Mouse (Mus musculus) heart, adult 2 months (tissue): ENCODE measurements around the gene Trpc3. TPM values are rescaled to one million over a fixed set of nuclear protein-coding genes. Genes with fewer than 3 reads are reported as not detected.

Source experiments
- DNase-seq, 2 experiments: peaks; one replicate each; pipeline ENCODE4 v3.0.0; 2021
- H3K27ac ChIP-seq: fragments of 200-600 bp; 2 replicates; pipeline ENCODE4 v1.8.1; 2022
- H3K27me3 ChIP-seq: fragments of 200-500 bp; 2 replicates; pipeline ENCODE4 v1.6.1; 2012; ENCODE audit warnings: mild to moderate bottlenecking, low read length, inconsistent platforms, mixed read lengths; ENCODE audit not compliant: control insufficient read depth, insufficient read depth
- H3K36me3 ChIP-seq: fragments of 200-500 bp; 2 replicates; pipeline ENCODE4 v1.6.1; 2012; ENCODE audit warnings: low read length, inconsistent platforms; ENCODE audit not compliant: control insufficient read depth, insufficient read depth
- H3K4me1 ChIP-seq: fragments of 200-500 bp; 2 replicates; pipeline ENCODE4 v1.6.1; 2011; ENCODE audit warnings: low read length; ENCODE audit not compliant: control insufficient read depth, insufficient read depth
- H3K4me3 ChIP-seq: fragments of 200-600 bp; 2 replicates; pipeline ENCODE4 v1.8.1; 2022
- H3K79me2 ChIP-seq: fragments of 200-500 bp; replicated peaks from 2 replicates; pipeline ENCODE4 v1.6.1; 2012; ENCODE audit warnings: mild to moderate bottlenecking, inconsistent platforms, low read length, moderate library complexity, mixed read lengths; ENCODE audit not compliant: control insufficient read depth, insufficient read depth
- H3K9ac ChIP-seq: fragments of 200-500 bp; 2 replicates; pipeline ENCODE4 v1.6.1; 2012; ENCODE audit warnings: low read depth, mild to moderate bottlenecking, control low read depth, inconsistent platforms, low read length, mixed read lengths
- CTCF ChIP-seq: fragments of 200-600 bp; IDR thresholded peaks from 2 replicates; pipeline ENCODE4 v1.8.1; 2022; ENCODE audit warnings: antibody characterized with exemption, mild to moderate bottlenecking, moderate library complexity
- EP300 ChIP-seq: fragments of 200-500 bp; IDR thresholded peaks from 2 replicates; pipeline ENCODE4 v1.6.1; 2011; ENCODE audit warnings: low read depth, low read length, control low read depth; ENCODE audit not compliant: insufficient read depth
- POLR2A ChIP-seq: fragments of 200-500 bp; IDR thresholded peaks from 2 replicates; pipeline ENCODE4 v1.6.1; 2011; ENCODE audit warnings: mild to moderate bottlenecking, low read depth, low read length, control low read depth; ENCODE audit not compliant: insufficient read depth
- WGBS: fragments of 180-500 bp; shearing (Covaris S2); methylation state at CpG from one replicate; pipeline ENCODE4 v1.1.7; 2018; 5-methylcytosine and 5-hydroxymethylcytosine counted together
- intact Hi-C: fragments of 180-260 bp; cut with DNase I; formaldehyde crosslinking; loops from one replicate; pipeline ENCODE4 v1.15.1; 2025
- polyA plus RNA-seq: library from polyadenylated mRNA; depleted of rRNA; stranded (reverse); fragments of >200 nt; gene quantifications from 2 replicates; pipeline ENCODE4 v1.2.3, GENCODE M21; 2012
- total RNA-seq, 2 experiments: library from RNA; stranded (reverse); gene quantifications; 2 replicates each; pipeline ENCODE4 v1.2.3; 2021

The Trpc3 gene
- total and polyA plus RNA-seq, 3 experiments = 5.1 to 7.5 (median 5.9) TPM

DNA sequence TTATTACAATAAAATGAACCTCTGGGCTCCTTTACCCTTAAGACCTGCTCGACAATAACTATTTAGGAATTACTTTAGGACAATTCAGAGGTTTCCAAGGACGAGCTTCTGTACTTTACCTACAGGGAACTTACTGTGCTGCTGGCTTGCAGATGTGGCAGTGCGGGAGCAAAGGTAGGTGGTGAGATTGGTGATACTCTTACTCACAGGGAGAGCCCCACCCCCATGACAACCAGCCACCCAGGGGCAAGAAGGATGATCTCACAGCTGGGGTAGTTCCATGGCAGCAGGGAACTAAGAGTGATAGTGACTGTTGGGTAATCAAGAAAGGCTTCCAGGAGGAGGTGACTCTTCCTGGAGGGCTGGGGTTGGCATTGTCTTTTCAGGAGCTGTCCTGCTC lies 46.6 kb downstream of the Trpc3 start:
- Histone ChIP-seq H3K79me2 (no peaks in the 10 kb centered on the region), H3K4me3 (no peak overlapping the region), H3K4me1 (no peaks in the 10 kb centered on the region), H3K27me3 (no peaks in the 10 kb centered on the region), H3K27ac (no peak overlapping the region), H3K9ac (no peak overlapping the region), H3K36me3 (no peaks in the 10 kb centered on the region)
- TF ChIP-seq CTCF = no peak
- 84% methylated on average over 3 of the region's 3 CpGs for WGBS
- DNase-seq = no peak
- intact Hi-C loops = no loop called here

DNA sequence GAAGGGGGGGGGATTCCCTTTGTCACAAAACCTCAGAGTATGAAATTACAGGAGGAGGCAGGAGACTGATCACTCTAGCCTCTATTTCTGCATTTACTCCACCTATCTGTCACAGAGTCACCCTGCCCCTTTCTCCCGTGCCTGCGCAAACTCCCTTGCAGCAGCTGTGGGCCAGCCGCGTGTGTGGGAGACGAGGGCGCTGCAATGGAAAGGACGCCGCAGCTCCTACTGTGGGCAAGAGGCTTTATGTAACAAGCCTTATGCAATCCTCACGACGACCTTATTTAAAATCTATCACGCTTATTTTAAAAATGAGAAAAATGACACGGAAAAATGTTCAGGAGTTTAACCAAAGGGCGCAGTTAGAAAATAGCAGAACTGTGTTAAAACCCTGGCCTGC lies 47.2 kb downstream of the Trpc3 start:
- H3K4me1 ChIP-seq = no peaks in the 10 kb centered on the region
- H3K27ac ChIP-seq = no peak overlapping the region
- DNase-seq = no peak
- no peak overlapping the region for H3K9ac ChIP-seq
- intact Hi-C loops = no loop called here
- no peak overlapping the region for H3K4me3 ChIP-seq
- H3K36me3 ChIP-seq = no peaks in the 10 kb centered on the region
- H3K79me2 ChIP-seq = no peaks in the 10 kb centered on the region
- WGBS = 83% methylated on average over 13 of the region's 13 CpGs
- no peaks in the 10 kb centered on the region for H3K27me3 ChIP-seq
- TF ChIP-seq CTCF = no peak

DNA sequence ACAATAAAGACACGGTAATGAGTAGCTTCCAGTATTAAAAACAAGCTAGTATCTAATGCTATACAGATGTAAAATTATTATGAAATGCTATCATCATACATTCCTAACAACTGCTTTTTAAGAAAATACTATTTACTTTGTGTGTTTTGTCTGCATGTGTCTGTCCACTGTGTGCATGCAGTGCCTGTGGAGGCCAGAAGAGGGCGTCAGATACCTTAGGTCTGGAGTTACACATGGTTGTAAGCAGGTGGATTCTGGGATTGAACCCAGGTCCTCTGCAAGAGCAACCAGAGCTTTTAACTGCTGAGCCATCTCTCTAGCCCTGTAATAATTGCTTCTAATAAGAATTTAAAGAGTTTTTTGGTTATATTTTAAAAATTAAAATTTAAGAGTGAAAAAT lies 49.2 kb downstream of the Trpc3 start:
- DNase-seq = no peak
- WGBS = 60% methylated on average over 2 of the region's 2 CpGs
- TF ChIP-seq EP300 (no peak), CTCF (peak; percentile 48)
- no peaks in the 10 kb centered on the region for H3K4me1 ChIP-seq
- no peaks in the 10 kb centered on the region for H3K36me3 ChIP-seq
- H3K4me3 ChIP-seq = no peak overlapping the region
- no peak overlapping the region for H3K27ac ChIP-seq
- H3K9ac ChIP-seq = no peak overlapping the region
- H3K79me2 ChIP-seq = no peaks in the 10 kb centered on the region
- intact Hi-C loops = no loop called here
- no peaks in the 10 kb centered on the region for H3K27me3 ChIP-seq

DNA sequence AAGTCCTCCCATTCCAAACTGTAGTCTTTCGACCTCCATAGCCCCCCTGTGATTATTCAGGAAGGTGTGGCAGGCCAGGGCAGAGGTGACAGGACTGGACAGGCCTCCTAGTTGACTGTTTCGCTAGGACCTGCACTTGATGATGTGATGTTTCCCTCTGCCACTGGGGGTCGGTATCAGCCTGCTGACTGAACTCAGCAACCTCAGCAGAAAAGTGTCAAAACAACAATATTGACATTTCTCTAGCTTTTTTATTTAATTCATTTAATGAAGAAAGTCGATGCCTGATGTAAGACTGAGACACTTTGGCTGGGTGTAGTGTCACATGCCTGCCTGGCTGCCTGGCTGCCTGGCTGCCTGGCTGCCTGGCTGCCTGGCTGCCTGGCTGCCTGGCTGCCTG lies 54.5 kb downstream of the Trpc3 start:
- intact Hi-C loops = loop anchor here (5.0 kb wide), 1 partner anchor 567 kb away; no protein-coding TSS in a partner anchor
- H3K4me1 ChIP-seq = no peaks in the 10 kb centered on the region
- no peak overlapping the region for H3K27ac ChIP-seq
- DNase-seq = no peak
- no peak overlapping the region for H3K9ac ChIP-seq
- 0 out of 2 replicates have a peak, but pooled peaks have one; percentile 51 for TF ChIP-seq EP300
- TF ChIP-seq POLR2A = no peak
- peak; percentile 75 for TF ChIP-seq CTCF
- 15% methylated on average over 4 of the region's 4 CpGs for WGBS
- no peaks in the 10 kb centered on the region for H3K27me3 ChIP-seq
- H3K36me3 ChIP-seq = no peaks in the 10 kb centered on the region
- H3K4me3 ChIP-seq = no peak overlapping the region
- no peaks in the 10 kb centered on the region for H3K79me2 ChIP-seq

DNA sequence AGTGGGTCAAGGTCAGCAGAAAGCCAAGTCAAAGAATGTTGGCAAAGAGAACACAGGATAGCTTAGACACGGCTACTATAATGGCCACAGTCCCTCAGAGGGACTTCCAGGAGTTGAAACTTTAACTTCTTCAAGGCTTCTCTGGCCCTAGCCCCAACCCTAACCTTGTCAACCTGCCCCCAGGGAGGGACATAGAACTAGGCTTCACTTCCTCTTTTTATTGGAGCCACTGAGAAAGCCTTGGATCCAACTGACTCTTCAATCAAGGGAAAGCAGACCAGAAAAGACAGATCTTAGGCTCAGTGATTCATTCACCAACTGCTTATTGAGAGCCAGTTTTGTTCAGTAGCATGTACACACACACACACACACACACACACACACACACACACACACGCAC lies 63.2 kb downstream of the Trpc3 start:
- no peak overlapping the region for H3K27ac ChIP-seq
- no peak for TF ChIP-seq POLR2A
- no peak for DNase-seq
- no peak overlapping the region for H3K9ac ChIP-seq
- no peaks in the 10 kb centered on the region for H3K36me3 ChIP-seq
- 51% methylated on average over 2 of the region's 2 CpGs for WGBS
- no peaks in the 10 kb centered on the region for H3K27me3 ChIP-seq
- H3K4me3 ChIP-seq = no peak overlapping the region
- no peaks in the 10 kb centered on the region for H3K79me2 ChIP-seq
- intact Hi-C loops = no loop called here
- no peaks in the 10 kb centered on the region for H3K4me1 ChIP-seq

DNA sequence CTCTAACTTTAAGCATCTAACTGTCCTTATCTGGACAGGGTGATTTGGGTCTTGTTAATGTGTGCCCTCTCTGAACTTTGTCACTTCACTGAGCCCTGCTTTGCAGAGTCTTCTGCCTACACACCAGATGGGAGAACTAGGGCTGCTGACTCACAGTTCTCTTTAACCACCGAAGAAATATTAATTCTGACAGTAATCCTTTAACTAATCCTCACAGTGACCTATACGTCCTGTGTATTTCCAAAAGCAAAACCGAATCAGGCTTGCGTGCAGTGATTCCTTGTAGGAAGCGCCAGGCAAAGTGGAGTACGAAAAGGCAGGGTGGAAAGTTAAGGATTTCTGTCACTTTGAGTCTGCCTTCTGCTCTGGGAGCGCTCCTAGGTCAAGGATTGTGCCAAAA lies 71.8 kb downstream of the Trpc3 start:
- intact Hi-C loops = no loop called here

DNA sequence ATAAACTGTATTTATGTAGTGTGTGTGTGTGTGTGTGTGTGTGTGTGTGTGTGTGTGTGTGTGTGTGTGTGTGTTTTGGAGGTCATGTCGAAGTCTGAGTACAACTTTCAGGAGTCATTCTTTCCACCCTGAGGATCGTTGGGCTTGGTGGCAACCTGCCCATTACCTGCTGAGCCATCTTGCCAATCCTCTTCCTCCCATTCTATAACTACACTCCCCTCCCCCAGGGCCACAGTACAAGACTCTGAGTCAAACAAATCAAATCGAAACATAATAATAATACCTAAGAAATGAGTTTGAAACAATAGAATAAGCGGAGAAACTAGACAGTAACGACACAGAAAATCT lies 76.1 kb downstream of the Trpc3 start:
- Histone ChIP-seq H3K4me1 (peaks cover 3% of the 10 kb centered on the region), H3K79me2 (no peaks in the 10 kb centered on the region), H3K4me3 (no peak overlapping the region), H3K9ac (no peak overlapping the region), H3K27me3 (no peaks in the 10 kb centered on the region), H3K27ac (no peak overlapping the region), H3K36me3 (no peaks in the 10 kb centered on the region)
- WGBS = 52% methylated on average over 5 of the region's 5 CpGs
- intact Hi-C loops = no loop called here
- TF ChIP-seq POLR2A (no peak), CTCF (no peak), EP300 (no peak)
- no peak for DNase-seq

More for the DNA sequence above, 71.8 kb downstream of the Trpc3 start:
- no peak for TF ChIP-seq CTCF
- TF ChIP-seq EP300 = no peak
- no peak for TF ChIP-seq POLR2A
- 82% methylated on average over 7 of the region's 7 CpGs for WGBS
- no peak overlapping the region for H3K4me3 ChIP-seq
- no peak overlapping the region for H3K9ac ChIP-seq
- no peak overlapping the region for H3K27ac ChIP-seq
- peaks cover 3% of the 10 kb centered on the region for H3K4me1 ChIP-seq
- DNase-seq = no peak
- H3K79me2 ChIP-seq = no peaks in the 10 kb centered on the region
- no peaks in the 10 kb centered on the region for H3K36me3 ChIP-seq
- H3K27me3 ChIP-seq = no peaks in the 10 kb centered on the region
